17 mouse cellular contexts compared by ENCODE assay signal in genomic region chr14:32986659-32987058, GRCm38 (mm10). TPM values are rescaled to one million over a fixed set of nuclear protein-coding genes. Genes with fewer than 3 reads are reported as not detected.
"Had no signal": no experiment of that assay in that cellular context is flagged by ENCODE, and none has a peak within 500 bp of the region (broad histone marks: within the 10 kb centered on the region; RNA-seq: fewer than 3 reads in every experiment).

No protein-coding gene starts in this region.

- H3K27me3 ChIP-seq: liver, embryonic 13.5 days; lung, embryonic 15.5 days; megakaryocyte, embryonic 14.5 days; midbrain, embryonic 13.5 days had no signal

- H3K4me3 ChIP-seq: left cerebral cortex, adult 2 months; limb, embryonic 12.5 days; liver, embryonic 13.5 days; lung, embryonic 15.5 days; megakaryocyte, embryonic 14.5 days; midbrain, embryonic 13.5 days; myocyte; neural tube, embryonic 15.5 days had no signal

- H3K9ac ChIP-seq: limb, embryonic 12.5 days; liver, embryonic 13.5 days; liver, postnatal 0 days; lung, embryonic 15.5 days; midbrain, embryonic 13.5 days; neural tube, embryonic 15.5 days had no signal

- DNase-seq: kidney, adult 8-10 months; liver; liver, embryonic 13.5 days; liver, postnatal 0 days; lung, postnatal 14 days; right cerebral cortex, postnatal 4 days; spleen, adult 18-20 months; thymus, adult 18-20 months; thymus, postnatal 14 days had no signal

- H3K4me2 ChIP-seq: limb, embryonic 12.5 days; liver, embryonic 13.5 days; lung, embryonic 15.5 days; midbrain, embryonic 13.5 days; neural tube, embryonic 15.5 days had no signal

- ATAC-seq: liver, postnatal 0 days; midbrain, embryonic 13.5 days had no signal

- H3K27ac ChIP-seq: left cerebral cortex, adult 2 months; limb, embryonic 12.5 days; liver, embryonic 13.5 days; lung, embryonic 15.5 days; macrophage; midbrain, embryonic 13.5 days; neural tube, embryonic 15.5 days had no signal

- H3K4me1 ChIP-seq: liver, embryonic 13.5 days; lung, embryonic 15.5 days; midbrain, embryonic 13.5 days; neural tube, embryonic 15.5 days had no signal

- H3K9me3 ChIP-seq: limb, embryonic 12.5 days; liver, embryonic 13.5 days; lung, embryonic 15.5 days; megakaryocyte, embryonic 14.5 days; midbrain, embryonic 13.5 days; neural tube, embryonic 15.5 days had no signal

- H3K36me3 ChIP-seq: limb, embryonic 12.5 days; liver, embryonic 13.5 days; lung, embryonic 15.5 days; midbrain, embryonic 13.5 days; neural tube, embryonic 15.5 days had no signal

RNA-seq across cellular contexts. Expression of gene Lrrc18, which starts 4.5 kb away (rescaled TPM):
- polyA plus RNA-seq: macrophage, myocyte had no signal
